Mouse (Mus musculus) liver, embryonic 11.5 days (tissue): ENCODE results near the gene Acadvl. TPM values are rescaled to one million over a fixed set of nuclear protein-coding genes. Genes with fewer than 3 reads are reported as not detected.

Experiments
- ATAC-seq: fragments of 200-750 bp; cut with Nextera tagmentation; replicated peaks from 2 replicates; pipeline ENCODE4 v1.8.0; 2017; ENCODE audit warnings: moderate number of reproducible peaks, mild to moderate bottlenecking, moderate TSS enrichment, moderate library complexity; ENCODE audit not compliant: low FRiP score
- DNase-seq: peaks from one replicate; pipeline ENCODE4 v3.0.0-alpha.2; 2017; ENCODE audit warnings: low spot score
- H3K27ac ChIP-seq: fragments of 300-500 bp; sonication (generic); 2 replicates; pipeline ENCODE4 v1.5.1; 2014; ENCODE audit warnings: mild to moderate bottlenecking, low read depth, low read length, control low read depth
- H3K27me3 ChIP-seq: fragments of 300-500 bp; sonication (generic); replicated peaks from 2 replicates; pipeline ENCODE4 v1.6.1; 2014; ENCODE audit warnings: low read length, mixed read lengths; ENCODE audit not compliant: control insufficient read depth, insufficient read depth
- H3K36me3 ChIP-seq: fragments of 300-500 bp; sonication (generic); 2 replicates; pipeline ENCODE4 v1.6.1; 2014; ENCODE audit warnings: mild to moderate bottlenecking, low read length, moderate library complexity, mixed read lengths; ENCODE audit not compliant: control insufficient read depth, insufficient read depth
- H3K4me1 ChIP-seq: fragments of 300-500 bp; sonication (generic); replicated peaks from 2 replicates; pipeline ENCODE4 v1.6.1; 2014; ENCODE audit warnings: low read length, mixed read lengths; ENCODE audit not compliant: control insufficient read depth, insufficient read depth
- H3K4me2 ChIP-seq: fragments of 300-500 bp; sonication (generic); 2 replicates; pipeline ENCODE4 v1.6.1; 2014; ENCODE audit warnings: mild to moderate bottlenecking, control low read depth, moderate library complexity
- H3K4me3 ChIP-seq: fragments of 300-500 bp; sonication (generic); 2 replicates; pipeline ENCODE4 v1.5.1; 2014; ENCODE audit warnings: low read depth, low read length, control low read depth
- H3K9ac ChIP-seq: fragments of 300-500 bp; sonication (generic); 2 replicates; pipeline ENCODE4 v1.6.1; 2014; ENCODE audit warnings: low read depth, low read length, control low read depth
- H3K9me3 ChIP-seq: fragments of 300-500 bp; sonication (generic); 2 replicates; pipeline ENCODE4 v1.6.1; 2016; ENCODE audit warnings: low read length, inconsistent platforms, mixed read lengths; ENCODE audit not compliant: control insufficient read depth
- WGBS: fragments of 180-500 bp; shearing (Covaris S2); extraction: QIAGEN DNeasy Blood & Tissue Kit; methylation state at CpG from one replicate; pipeline ENCODE4 v1.1.7; 2014; 5-methylcytosine and 5-hydroxymethylcytosine counted together
- polyA plus RNA-seq: library from polyadenylated mRNA; unstranded; fragments of >200 nt; fragmentation: Nextera tagmentation; extraction: Ambion mirVana; gene quantifications from 2 replicates; pipeline ENCODE4 v1.2.1, GENCODE M21; 2014

Gene Acadvl
- polyA plus RNA-seq, 1 experiment from 2014 or later: 85.7 TPM

GRCm38 (mm10) chr11:69976271-69976670 is 38.9 kb downstream of the Acadvl start:
- no peak overlapping the region for H3K9ac ChIP-seq
- peaks cover 32% of the 10 kb centered on the region for H3K36me3 ChIP-seq
- no peak overlapping the region for H3K4me2 ChIP-seq
- 77% methylated on average over 4 of the region's 4 CpGs for WGBS
- no peak overlapping the region for H3K27ac ChIP-seq
- H3K9me3 ChIP-seq: no peaks in the 10 kb centered on the region
- ATAC-seq (no peak), DNase-seq (no peak)
- no peaks in the 10 kb centered on the region for H3K27me3 ChIP-seq
- H3K4me1 ChIP-seq: no peaks in the 10 kb centered on the region
- H3K4me3 ChIP-seq: 0 out of 2 replicates have a peak overlapping the region, but pooled peaks have one; percentile 10

GRCm38 (mm10) chr11:69974907-69975306 is 40.3 kb downstream of the Acadvl start:
- Histone ChIP-seq H3K4me3 (no peak overlapping the region), H3K27ac (no peak overlapping the region), H3K4me1 (no peaks in the 10 kb centered on the region), H3K9me3 (no peaks in the 10 kb centered on the region), H3K4me2 (no peak overlapping the region), H3K9ac (no peak overlapping the region), H3K36me3 (peaks cover 37% of the 10 kb centered on the region), H3K27me3 (no peaks in the 10 kb centered on the region)
- WGBS: 90% methylated on average over 2 of the region's 2 CpGs
- ATAC-seq: no peak
- DNase-seq: no peak

GRCm38 (mm10) chr11:69970775-69971174 is 44.4 kb downstream of the Acadvl start:
- no peak for ATAC-seq
- H3K27me3 ChIP-seq: peaks cover 23% of the 10 kb centered on the region
- H3K4me3 ChIP-seq: no peak overlapping the region
- no peak overlapping the region for H3K4me2 ChIP-seq
- peaks cover 30% of the 10 kb centered on the region; the same call in 1 of the 2 replicates for H3K36me3 ChIP-seq
- 77% methylated on average over 3 of the region's 3 CpGs for WGBS
- no peak overlapping the region for H3K9ac ChIP-seq
- no peaks in the 10 kb centered on the region for H3K9me3 ChIP-seq
- DNase-seq: no peak
- H3K4me1 ChIP-seq: peaks cover 13% of the 10 kb centered on the region
- no peak overlapping the region for H3K27ac ChIP-seq

- ATAC-seq (no peak), DNase-seq (no peak)
- H3K27me3 ChIP-seq: peaks cover 29% of the 10 kb centered on the region
- no peak overlapping the region for H3K4me2 ChIP-seq
- 75% methylated on average over 6 of the region's 6 CpGs for WGBS
- H3K9ac ChIP-seq: no peak overlapping the region
- no peak overlapping the region for H3K27ac ChIP-seq
- H3K9me3 ChIP-seq: no peaks in the 10 kb centered on the region
- H3K36me3 ChIP-seq: peaks cover 30% of the 10 kb centered on the region; the same call in 1 of the 2 replicates
- peaks cover 19% of the 10 kb centered on the region for H3K4me1 ChIP-seq
- H3K4me3 ChIP-seq: no peak overlapping the region
Measured at GRCm38 (mm10) chr11:69970222-69970621, 45.0 kb downstream of the Acadvl start.

DNA sequence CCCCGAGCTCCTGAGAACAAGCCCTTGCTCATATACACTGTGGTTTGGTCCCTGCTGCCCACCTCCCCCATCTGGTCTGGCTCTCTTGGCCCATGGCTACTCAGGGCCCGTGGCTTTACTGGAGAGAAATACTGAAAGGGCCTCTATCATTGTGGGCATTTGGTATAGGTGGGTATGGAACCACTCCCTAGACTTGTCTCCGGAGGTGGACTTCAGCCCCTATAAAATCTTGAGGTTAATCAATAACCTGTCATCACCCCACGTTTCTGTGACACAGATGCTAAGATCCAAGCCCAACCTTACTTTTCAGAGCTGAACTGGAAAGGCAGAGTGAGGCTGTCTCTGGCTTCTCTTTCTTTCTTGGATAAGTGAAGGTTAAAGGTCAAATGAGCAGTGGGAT is 46.4 kb downstream of the Acadvl start:
- WGBS: 75% methylated on average over 4 of the region's 4 CpGs
- H3K9ac ChIP-seq: no peak overlapping the region
- H3K4me2 ChIP-seq: no peak overlapping the region
- H3K36me3 ChIP-seq: peaks cover 18% of the 10 kb centered on the region; the same call in 1 of the 2 replicates
- H3K27me3 ChIP-seq: peaks cover 43% of the 10 kb centered on the region
- no peak overlapping the region for H3K4me3 ChIP-seq
- no peak overlapping the region for H3K27ac ChIP-seq
- ATAC-seq: no peak
- H3K9me3 ChIP-seq: no peaks in the 10 kb centered on the region
- H3K4me1 ChIP-seq: peaks cover 20% of the 10 kb centered on the region
- DNase-seq: no peak

GRCm38 (mm10) chr11:69966860-69967517 is 48.2 kb downstream of the Acadvl start:
- Histone ChIP-seq H3K4me1 (peaks cover 20% of the 10 kb centered on the region), H3K4me2 (peak overlapping the region; percentile 81), H3K9me3 (no peaks in the 10 kb centered on the region), H3K27ac (no peak overlapping the region), H3K4me3 (peak overlapping the region; percentile 44), H3K9ac (no peak overlapping the region), H3K36me3 (peaks cover 13% of the 10 kb centered on the region; the same call in 1 of the 2 replicates), H3K27me3 (peaks cover 61% of the 10 kb centered on the region)
- WGBS: 35% methylated on average over 17 of the region's 17 CpGs
- no peak for ATAC-seq
- no peak for DNase-seq

DNA sequence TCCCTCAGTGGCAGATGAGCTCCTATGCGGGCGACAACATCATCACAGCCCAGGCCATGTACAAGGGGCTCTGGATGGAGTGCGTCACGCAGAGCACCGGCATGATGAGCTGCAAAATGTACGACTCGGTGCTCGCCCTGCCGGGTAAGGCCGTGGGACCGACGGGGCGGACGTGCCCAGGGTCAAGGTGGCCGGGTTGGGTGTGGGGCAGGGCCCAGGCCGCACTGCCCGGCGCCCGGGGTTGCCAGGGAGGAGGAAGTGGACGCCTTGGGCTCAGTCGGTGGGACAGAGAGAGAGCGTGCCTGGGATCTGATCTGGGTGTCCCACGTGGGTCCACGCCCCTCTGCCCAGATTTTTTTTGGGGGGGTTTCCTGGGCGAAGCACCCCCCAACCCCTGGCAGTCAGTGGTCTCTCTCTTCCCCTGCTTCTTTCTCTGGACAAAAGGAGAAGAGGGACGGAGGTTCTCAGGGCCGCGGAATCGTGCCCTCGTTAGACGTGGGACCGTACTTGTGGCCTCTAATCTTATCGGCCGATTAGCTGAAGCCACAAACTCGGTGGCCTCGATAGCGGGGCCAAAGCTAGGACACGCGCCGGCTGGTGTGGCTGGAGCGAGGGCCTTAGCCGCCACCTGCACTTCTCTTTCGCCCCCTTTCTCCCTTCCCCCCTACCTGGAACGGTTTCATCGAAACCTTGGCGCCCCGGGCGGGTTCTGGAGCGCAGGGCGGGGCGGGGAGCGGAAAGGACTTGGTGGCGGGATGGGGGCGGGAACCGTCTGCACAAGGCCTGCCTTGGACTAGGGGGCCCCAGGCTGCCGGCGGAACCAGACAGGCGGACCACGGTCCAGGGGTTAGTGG is 49.0 kb downstream of the Acadvl start:
- Histone ChIP-seq H3K9me3 (no peaks in the 10 kb centered on the region), H3K4me3 (peak overlapping the region; percentile 44), H3K4me2 (peak overlapping the region; percentile 81), H3K36me3 (peaks cover 9% of the 10 kb centered on the region; the same call in 1 of the 2 replicates), H3K4me1 (peaks cover 20% of the 10 kb centered on the region), H3K9ac (0 out of 2 replicates have a peak overlapping the region, but pooled peaks have one; percentile 35), H3K27ac (no peak overlapping the region), H3K27me3 (peaks cover 66% of the 10 kb centered on the region)
- ATAC-seq (peak; percentile 60), DNase-seq (peak; percentile 69)
- WGBS: 2% methylated on average over 59 of the region's 59 CpGs

GRCm38 (mm10) chr11:69965271-69966005 is 49.8 kb downstream of the Acadvl start:
- H3K27ac ChIP-seq: no peak overlapping the region
- ATAC-seq (no peak), DNase-seq (no peak)
- peaks cover 8% of the 10 kb centered on the region; the same call in 1 of the 2 replicates for H3K36me3 ChIP-seq
- H3K4me2 ChIP-seq: peak overlapping the region; percentile 81
- H3K27me3 ChIP-seq: peaks cover 66% of the 10 kb centered on the region
- H3K9ac ChIP-seq: no peak overlapping the region
- 5% methylated on average over 49 of the region's 49 CpGs for WGBS
- peaks cover 20% of the 10 kb centered on the region for H3K4me1 ChIP-seq
- peak overlapping the region; percentile 44 for H3K4me3 ChIP-seq
- no peaks in the 10 kb centered on the region for H3K9me3 ChIP-seq
